Mouse (Mus musculus): Measurements from ENCODE around the gene Zfp697.
"Not testable (repeated sequence)": the region's sequence is repeated elsewhere in the genome, so short reads cannot be mapped to it uniquely, and the experiment has no call there.

The Zfp697 gene

DNA sequence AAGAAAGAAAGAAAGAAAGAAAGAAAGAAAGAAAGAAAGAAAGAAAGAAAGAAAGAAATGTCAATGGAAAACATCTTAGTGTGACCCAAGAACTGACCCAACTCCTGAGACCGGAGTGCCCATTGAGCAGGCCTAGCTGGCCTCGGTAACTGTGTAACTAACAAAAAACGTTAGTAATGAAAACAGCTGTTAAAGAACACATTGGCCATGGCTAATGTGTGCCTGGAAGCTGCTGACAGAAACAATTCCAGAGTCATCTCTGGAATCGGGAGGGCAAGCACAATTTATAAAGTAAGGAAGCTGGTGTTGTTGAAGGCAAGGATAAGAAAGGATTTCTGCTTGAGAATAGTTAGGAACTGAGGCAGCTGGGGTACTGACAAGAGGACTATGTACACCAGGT, 14.0 kb upstream of the Zfp697 start:
- no peak for DNase-seq (ENCODE audit: extremely low read depth, insufficient read length, low spot score)

DNA sequence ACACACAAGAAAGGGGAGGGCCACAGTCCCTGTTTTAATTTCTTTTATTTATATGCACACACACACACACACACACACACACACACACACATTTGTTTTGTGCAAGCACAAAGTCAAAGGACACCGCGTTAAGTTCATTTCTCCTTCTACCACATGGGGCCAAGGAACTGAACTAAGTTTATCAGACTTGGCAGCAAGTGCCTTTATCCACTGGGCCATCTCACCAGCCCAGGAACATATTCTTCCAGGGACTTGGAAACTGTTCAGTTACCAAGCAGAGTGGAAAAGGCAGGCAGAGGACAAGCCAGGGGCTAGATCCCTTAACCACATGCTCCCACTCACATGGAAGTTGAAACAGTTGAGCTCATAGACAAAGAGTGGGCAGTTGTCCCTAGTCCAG, 13.5 kb upstream of the Zfp697 start:
- DNase-seq (ENCODE audit: extremely low read depth, insufficient read length, low spot score) = no peak

DNA sequence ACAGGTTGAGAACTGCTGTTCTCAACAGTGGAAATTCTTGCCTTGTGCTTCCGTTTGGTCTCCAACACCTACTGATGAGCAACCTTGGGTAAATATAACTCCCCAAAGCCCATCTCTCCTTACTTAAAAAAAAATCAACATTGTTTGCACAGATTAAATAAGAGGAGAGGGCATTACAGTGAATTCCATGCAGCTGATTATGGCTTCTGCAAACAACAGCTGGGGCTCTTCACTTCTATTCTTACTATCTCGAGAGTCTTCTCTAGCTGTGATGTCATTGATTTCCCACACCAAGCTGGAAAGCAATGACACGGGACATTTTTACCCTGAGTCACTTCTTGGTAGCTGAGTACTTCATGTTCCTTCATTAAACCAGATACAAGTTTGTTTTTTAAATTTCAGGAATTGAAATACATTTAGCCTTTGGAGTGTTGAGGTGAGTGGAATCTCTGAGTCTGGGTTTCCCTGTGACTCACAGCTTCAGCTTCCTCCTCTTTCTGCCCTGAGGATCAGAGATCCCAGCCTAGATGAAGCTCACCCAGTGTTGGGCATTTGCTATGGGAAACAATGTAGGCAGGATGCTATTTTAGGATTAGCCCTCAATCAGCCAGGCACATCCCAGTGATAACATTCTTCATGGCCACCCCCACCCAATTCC, 8.1 kb upstream of the Zfp697 start:
- peak; percentile 21 for DNase-seq (ENCODE audit: extremely low read depth, insufficient read length, low spot score)

DNA sequence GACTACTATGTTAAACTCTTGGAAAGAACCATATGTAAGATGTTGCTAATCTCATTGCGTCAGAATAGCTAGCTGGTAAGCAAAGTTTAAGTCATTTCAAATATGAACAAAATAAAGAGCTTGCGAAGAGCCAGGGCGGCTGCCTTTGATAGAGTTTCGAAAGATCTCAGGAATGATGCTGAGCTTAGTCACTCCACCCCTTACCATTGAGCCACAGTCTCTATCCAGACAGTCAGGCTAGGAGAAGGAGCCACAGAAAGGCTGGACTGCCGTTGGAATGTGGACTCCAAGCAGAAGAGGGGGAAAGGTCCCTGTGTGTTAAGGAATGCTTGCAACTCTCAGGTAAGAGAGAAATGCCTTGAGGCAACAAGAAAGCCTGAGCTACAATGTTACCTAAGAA, 7.3 kb upstream of the Zfp697 start:
- DNase-seq (ENCODE audit: extremely low read depth, insufficient read length, low spot score) = peak; percentile 39

DNA sequence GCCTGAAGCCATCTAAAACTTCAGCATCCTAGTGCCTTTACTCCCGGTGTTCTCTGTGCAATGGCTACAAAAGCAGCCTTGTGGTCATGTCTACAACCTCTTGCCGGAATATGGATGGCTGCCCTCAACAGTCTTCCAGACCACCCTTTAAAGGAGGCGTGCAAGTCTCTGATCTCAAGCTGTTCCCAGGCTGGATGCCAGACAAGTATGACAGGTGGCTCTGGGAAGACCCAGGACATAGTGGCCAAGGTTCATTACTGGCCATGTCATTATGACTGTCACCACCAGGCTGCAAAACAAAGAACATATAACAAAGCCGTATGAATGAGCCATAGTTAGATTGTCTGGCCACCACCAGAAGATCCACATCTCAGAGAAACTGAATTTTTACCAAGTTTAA, 4.0 kb upstream of the Zfp697 start:
- DNase-seq (ENCODE audit: extremely low read depth, insufficient read length, low spot score) = no peak

DNA sequence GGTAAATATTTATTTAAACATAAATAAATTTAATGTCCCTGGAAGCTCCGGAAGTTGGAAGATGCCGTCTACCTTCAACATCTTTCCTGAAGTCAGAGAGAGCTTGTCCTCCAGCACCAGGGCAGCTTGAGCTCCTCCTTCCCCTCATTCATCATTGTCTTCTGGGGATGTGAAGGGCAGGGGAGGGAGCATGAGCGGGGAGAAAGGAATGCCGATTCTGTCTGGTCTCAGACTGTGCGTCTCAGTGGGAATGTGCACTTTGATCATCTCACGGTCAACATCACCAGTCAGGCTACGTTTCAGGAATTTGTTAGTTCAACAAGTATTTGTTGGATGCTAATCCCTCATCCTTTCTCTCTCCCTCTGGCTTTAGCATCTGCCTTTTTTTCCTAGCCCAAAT, 3.0 kb upstream of the Zfp697 start:
- no peak for DNase-seq (ENCODE audit: extremely low read depth, insufficient read length, low spot score)

DNA sequence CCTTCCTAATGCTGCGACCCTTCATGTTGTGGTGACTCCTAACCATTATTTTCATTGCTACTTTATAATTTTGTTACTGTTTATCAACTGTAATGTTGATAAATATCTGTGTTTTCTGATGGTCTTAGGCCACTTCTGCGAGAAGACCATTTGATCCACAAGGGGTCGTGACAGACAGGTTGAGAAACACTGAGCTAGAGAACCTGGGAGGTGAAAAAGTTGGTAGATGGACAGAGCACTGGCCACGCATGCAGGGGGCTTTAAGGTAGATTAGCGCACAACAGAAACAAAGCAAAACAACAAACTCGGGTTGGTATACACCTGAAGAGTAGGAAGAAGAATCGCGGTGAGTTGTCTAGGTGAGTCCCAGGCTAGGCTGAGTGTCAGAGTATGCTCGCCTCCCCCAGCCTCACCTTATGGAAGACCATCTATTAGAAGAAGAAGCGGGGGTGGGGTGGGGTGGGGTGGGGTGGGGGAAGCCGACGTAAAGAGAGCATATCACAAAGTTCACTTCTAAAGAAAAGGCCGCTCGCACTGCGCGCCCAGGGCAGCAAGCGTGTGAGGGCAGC, 500 bp upstream of the Zfp697 start:
- DNase-seq (ENCODE audit: extremely low read depth, insufficient read length, low spot score) = no peak

DNA sequence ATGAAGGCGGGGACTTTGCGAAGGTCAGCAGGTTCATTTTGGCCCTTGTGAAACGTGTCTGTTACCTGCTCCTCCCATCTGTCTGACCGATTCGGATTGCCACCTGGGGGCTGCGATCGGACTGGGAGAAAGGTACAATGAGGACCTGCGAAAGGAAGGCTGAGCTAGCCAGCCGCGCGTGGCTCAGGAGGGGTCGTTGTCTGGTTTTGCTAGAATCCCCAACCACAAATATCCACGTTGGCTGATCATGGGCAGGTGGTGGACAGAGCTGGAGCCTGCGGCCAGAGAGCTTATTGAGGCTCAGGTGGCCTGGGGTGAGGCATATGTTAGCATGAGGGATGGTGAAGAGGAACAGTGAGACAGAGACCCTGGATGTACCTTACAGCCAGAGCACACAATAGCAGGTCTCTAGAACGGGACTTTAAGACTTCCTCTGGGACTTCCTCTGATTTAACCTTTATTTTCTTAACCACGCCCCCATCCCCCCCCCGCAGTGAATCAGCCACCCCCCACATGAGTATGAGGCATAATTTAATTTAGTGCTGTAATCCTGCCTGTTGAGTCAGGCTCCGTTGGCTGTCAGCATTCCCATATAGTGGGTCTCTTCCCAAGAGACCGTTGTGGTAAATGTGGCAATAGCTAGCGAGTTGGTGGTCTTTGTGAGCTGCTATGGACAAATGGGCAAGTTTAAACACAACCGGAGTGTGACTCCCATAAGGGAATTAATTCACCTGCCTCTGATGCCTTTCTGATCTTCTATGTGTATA, 946 bp downstream of the Zfp697 start:
- peak; percentile 69 for DNase-seq (ENCODE audit: extremely low read depth, insufficient read length, low spot score)

DNA sequence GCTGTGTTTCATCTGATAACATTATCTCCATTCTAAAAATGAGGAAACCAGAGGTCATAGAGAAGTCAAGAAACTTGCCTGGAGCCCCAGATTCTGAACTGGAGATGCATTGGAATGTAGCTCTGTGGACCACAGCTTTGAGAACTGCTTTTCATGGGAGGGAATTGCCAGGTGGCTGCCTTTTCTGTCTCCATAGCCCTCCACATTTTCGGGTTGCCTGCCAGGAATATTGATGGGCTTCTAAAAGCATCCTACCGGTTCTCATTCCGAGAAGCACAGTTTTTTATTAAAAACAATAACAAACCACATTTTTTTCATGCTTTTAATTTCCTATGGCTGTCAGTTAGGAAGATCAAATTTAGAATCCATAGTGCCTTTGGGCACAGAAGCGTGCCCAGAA, 4.8 kb downstream of the Zfp697 start:
- no peak for DNase-seq (ENCODE audit: extremely low read depth, insufficient read length, low spot score)

DNA sequence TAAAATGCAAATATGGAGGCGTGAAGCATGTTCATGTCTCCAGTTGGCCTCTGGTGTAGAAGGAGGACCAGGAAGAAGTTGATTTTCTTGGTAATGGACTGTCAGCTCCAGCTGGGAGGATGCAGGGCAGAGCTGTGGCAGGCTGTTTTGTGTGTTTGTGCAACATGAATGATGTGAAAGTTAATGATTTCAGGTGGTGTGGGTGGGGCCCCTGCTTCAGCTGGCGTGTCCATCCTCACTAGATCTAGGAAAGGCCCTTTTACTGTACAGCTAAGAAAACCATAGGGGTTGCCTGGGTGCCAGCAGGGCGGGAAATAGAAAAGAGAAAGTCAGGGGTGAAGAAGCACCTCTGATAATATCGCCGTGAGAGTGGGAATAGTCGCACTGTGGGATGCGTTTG, 5.5 kb downstream of the Zfp697 start:
- DNase-seq (ENCODE audit: extremely low read depth, insufficient read length, low spot score) = no peak

DNA sequence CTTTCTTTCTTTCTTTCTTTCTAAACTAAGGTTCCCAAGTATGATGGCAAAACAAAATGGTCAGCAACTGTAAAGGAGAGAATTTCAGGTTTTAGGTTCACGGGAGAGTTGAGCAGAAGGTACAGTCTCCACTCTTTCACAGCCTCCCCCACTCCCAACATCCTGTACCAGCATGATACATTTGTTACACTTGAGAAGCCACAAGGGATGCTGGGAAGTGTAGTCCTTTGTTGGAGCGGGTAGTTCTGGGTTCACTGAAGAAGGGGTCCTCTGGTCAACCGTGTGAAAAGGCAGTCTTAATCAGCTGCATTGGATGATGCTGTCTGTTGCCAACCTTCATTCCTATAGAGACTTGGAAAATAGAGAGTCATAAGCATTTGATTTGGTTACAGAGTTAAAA, 7.0 kb downstream of the Zfp697 start:
- DNase-seq (ENCODE audit: extremely low read depth, insufficient read length, low spot score) = no peak

DNA sequence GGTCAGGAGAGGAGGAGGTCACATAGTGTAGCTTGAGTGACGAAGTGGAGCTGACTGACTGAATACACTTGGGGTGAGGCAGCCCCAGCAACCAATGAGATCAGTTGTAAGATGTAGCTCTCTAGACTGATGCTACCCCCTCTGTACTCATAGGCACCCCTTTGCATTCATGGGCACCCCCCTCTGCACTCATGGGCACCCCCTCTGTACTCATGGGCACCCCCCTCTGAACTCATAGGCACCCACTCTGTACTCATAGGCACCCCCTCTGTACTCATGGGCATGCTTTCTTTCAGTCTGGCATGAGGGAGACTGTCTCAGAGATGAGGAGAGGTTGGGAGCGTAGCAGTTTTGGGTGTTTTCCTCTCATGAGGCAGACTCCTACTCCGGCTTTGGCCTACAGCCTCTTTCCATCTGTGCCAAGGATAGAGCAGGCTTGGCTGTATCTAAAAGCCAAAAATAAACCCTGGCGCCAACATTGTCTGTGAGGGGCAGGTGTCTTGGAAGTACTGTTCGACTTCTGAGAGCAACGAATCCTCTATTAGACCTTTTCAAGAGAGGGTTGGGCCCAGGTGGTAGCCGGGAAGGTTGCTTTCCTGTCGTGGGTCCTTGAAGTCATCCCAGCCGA, 22.1 kb downstream of the Zfp697 start:
- DNase-seq (ENCODE audit: extremely low read depth, insufficient read length, low spot score) = not testable (repeated sequence)

DNA sequence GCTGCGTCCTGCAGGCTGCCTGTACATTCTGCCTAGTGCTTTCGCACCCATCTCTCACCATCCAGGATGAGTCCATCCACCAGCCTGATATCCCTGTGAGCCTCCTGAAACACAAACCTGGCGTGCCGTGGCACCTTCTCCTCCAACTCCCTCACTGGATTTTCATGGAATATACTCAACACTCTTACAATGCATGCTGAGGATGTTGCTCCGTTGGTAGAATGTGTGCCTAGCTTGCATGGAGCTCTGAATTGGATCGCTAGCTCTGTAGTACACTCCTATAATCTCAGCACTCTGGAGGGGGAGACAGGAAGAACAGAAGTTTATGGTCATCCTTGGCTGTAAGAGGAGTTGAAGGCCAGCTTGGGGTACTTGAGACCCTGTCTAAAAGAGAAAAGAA, 23.6 kb downstream of the Zfp697 start:
- DNase-seq (ENCODE audit: extremely low read depth, insufficient read length, low spot score) = not testable (repeated sequence)

DNA sequence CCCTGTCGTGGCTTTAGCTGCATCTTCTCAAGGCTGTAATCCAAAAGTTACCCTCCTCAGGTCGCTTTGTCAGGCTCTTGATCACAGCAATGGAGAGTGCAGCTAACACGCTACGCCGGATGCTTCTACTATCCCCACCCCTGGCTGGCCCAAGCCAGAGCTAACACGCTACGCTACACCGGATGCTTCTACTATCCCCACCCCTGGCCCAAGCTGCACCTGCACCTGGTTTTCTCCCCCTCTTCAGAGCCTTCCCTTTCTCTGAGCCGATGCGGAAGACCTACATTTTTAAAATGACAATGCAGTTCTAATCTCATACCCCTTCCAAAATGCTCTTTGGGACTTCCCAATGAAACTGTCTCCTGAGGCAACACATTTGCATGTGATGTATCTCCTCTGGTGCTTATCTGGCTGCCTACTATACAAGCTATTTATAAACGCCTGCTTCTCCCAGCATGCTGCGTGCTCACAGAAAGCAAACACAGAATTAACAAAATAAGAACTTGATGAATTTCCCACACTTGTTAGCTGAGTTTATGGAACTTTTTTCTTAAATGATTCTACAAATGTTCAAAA, 24.4 kb downstream of the Zfp697 start:
- not testable (repeated sequence) for DNase-seq (ENCODE audit: extremely low read depth, insufficient read length, low spot score)

DNA sequence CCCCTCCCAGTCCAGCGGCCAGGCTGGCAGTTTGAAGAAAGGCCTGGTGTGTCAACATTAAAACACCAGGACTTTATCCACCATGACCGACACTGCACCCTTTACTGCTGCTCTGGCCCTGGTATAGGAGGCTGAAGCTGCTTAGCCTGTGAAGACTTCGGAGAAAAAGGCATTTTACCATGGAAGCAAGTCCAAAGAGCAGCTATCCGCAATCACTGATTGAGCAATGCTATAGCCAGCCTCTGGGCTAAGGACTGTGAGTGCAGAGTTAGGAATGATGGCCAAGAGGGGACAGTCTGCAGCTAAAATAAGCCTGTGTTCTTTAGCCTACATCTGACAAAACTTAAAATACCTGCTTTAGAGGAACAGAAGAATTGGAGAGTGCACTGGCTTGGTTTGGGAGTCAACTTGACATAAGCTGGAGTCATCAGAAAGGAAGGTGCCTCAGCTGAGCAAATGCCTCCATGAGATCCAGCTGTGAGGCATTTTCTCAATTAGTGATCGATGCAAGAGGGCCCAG, 25.1 kb downstream of the Zfp697 start:
- DNase-seq (ENCODE audit: extremely low read depth, insufficient read length, low spot score) = not testable (repeated sequence)

DNA sequence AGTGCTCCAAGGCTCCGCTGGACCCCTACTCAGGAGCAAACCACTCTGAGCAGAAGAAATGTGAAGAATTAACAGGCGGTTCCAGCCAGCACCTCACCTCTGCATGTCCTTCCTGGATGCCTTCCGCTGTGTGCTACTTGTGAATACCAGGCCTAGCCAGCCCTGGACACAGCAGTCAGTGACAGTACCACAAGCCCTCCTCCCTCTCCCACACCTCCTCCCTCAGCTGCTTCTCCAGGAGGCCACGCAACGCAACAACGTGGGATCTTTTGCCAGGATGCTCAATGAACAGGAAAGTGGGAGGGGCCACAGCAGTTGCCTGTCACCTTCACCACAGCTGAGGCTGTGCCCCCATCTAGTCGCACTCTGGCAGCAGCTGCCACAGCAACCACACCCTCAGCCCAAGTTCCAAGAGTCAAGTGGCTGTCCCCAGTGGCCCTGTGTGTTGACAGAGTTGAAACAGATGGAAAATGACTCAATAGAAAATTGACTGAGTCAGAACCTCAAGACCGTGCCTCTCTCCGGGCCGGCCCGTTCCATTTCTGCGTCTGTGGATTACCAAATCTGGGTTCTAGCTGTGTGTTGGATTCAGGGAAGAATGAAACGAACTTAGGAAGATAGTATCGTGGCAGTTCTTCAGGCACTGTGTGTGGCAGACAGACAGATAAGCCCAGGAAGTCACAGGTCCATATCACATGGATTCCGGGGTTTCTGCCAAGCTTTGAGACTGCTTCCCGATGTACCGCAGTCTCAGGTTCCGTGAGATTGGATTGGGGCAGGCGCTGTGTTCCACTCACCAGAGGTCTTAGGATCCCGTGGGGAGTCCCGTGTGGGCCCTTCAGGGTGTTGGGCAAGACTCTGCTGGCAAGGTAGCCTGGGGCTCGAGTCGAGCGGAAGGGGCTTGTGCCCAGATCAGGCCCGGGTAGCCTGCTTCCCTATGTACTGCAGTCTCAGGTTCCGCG, 28.6 kb downstream of the Zfp697 start:
- peak; percentile 25 for DNase-seq (ENCODE audit: extremely low read depth, insufficient read length, low spot score)

DNA sequence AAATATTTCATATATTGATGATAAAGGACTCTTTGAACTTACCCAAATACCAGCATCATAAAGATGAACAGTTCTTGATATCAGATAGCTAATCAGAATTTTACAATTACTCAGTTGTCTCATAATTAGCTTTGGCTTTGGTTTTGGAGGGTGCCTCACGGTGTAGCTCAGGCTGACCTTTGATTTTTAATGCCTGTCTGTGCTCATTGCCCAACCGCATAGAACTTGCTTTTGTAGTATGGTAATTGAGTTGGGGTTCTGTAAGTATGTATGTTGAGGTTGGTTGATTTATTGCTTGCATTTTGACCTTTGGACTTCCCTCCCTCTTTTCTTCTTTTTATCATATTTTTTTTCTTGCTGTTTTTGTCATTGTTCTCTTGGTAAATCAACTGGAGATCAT, 31.5 kb downstream of the Zfp697 start:
- DNase-seq (ENCODE audit: extremely low read depth, insufficient read length, low spot score) = no peak

DNA sequence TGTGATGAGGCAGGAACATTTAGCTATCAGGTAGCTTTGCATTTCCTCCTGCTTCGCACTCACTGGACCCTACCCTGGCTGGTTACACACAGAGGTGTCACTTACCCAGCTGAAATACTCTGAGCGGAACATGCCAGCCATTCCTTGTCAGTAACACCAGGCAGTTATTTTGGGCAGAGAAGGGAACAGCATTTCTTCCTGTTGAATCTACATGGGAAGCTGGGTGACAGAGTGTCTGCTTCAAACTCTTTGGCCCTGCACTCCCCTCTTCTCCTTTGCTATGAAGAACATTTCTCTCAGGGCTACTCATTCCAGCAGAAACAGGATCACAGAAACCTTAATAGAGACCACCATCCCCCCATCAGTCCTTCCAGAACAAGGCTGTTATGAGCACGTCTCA, 32.0 kb downstream of the Zfp697 start:
- no peak for DNase-seq (ENCODE audit: extremely low read depth, insufficient read length, low spot score)

DNA sequence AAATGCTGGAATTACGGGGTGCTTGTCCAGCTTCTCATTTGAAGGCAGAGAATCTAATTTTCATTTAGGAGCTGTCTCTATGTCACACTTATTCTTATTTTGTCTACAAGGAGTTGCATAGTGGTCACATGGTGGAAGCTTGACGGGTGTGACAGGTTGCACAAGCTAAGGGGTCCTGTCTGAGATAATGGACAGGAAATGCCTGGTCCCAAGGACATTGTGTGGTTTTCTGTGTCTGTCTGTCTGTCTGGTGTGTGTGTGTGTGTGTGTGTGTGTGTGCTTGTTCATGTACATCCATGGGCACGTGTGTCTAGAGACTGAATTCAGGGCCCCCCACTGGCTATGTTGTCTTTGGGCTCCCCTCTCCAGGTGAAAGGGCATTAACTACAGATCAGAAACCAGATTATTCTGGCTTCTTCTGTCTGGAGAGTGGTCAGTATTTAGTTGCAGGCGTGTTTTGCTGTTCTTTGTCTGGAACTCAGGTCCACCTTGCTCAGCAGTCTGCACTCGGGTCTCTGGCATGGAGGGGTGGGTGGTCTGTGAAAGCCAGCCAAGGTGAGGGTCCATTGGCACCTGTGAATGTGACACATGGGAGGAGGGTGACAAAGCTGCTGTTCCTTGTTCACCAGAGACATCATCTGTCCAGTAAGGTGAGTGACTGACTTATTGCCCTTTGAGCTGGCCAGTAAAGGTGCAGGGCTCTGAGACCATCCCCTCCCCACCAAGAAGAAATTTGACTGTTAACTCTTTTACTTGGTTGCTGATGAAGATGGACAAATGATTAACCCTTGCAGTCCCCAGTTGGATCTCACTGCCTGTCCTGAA, 34.4 kb downstream of the Zfp697 start:
- no peak for DNase-seq (ENCODE audit: extremely low read depth, insufficient read length, low spot score)

Measured in 3134 (cell line).